In the genomic region with DNA sequence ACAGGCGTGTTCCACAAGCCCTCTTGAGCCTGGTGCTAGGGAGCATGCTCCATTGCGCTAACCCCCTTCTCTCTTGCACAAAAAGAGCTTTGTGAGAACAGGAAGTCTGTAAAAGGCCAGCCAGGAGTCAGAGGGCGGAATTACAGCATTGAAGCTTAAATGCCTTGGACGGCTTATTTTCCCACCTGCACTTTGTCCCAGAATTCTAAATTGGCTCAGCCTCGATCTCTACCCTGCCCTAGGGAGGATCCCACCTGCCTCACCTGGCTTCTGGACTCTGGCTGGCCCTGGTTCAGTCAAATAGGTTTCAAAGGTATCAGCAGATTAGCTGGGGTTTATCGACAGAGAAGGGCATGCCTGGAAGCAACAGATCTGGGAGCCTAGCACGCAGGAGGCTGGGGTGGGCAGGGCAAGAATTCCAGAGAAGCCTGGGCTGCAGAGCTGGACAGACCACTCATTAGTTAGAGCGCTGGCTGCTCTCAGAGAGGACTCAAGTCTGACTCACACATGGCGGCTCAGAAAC, we compare ENCODE assay signal across 8 mouse cellular contexts. TPM values are rescaled to one million over a fixed set of nuclear protein-coding genes. Genes with fewer than 3 reads are reported as not detected.
A peak's percentile ranks its signal among the peaks of the same experiment; 100 is the strongest.
DNase-seq lines count a peak whose midpoint lies in the region; ATAC-seq lines count a peak whose summit lies in the region.

No protein-coding gene starts in this region.

- peaks cover 7% of the 10 kb centered on the region; the same call in 1 of the 2 replicates for H3K36me3 ChIP-seq in liver, embryonic 12.5 days
- H3K36me3 ChIP-seq in limb, embryonic 11.5 days (ENCODE audit: control insufficient read depth, insufficient read depth, low read length) = no peaks in the 10 kb centered on the region
- H3K36me3 ChIP-seq in stomach, embryonic 14.5 days (ENCODE audit: control insufficient read depth, insufficient read depth, low read length) = no peaks in the 10 kb centered on the region

- WGBS in liver, embryonic 12.5 days (ENCODE audit: insufficient replicate concordance) = 62% methylated on average over 9 of the region's 9 CpGs
- WGBS in limb, embryonic 11.5 days = 59% methylated on average over 9 of the region's 9 CpGs
- 38% methylated on average over 9 of the region's 9 CpGs for WGBS in stomach, embryonic 14.5 days

- 0 out of 2 replicates have a peak overlapping the region, but pooled peaks have one; percentile 22 for H3K27ac ChIP-seq in liver, embryonic 12.5 days
- peak overlapping the region; percentile 80 for H3K27ac ChIP-seq in limb, embryonic 11.5 days (replicated peaks; ENCODE audit: low read depth, low read length)
- peak overlapping the region; percentile 57 for H3K27ac ChIP-seq in stomach, embryonic 14.5 days (ENCODE audit: low read length)

- H3K9me3 ChIP-seq in liver, embryonic 12.5 days (replicated peaks) = peaks cover 8% of the 10 kb centered on the region
- H3K9me3 ChIP-seq in limb, embryonic 11.5 days (ENCODE audit: control insufficient read depth, low read length) = no peaks in the 10 kb centered on the region
- peaks cover 2% of the 10 kb centered on the region; the same call in 1 of the 2 replicates for H3K9me3 ChIP-seq in stomach, embryonic 14.5 days (ENCODE audit: control insufficient read depth, low read depth, low read length)

- no peak overlapping the region for H3K9ac ChIP-seq in liver, embryonic 12.5 days
- no peak overlapping the region for H3K9ac ChIP-seq in limb, embryonic 11.5 days (ENCODE audit: low read length)
- H3K9ac ChIP-seq in stomach, embryonic 14.5 days (replicated peaks; ENCODE audit: low read depth, low read length) = no peak overlapping the region

- DNase-seq in liver = no peak
- DNase-seq in limb, embryonic 11.5 days (ENCODE audit: low spot score) = no peak
- no peak for DNase-seq in right cerebral cortex, postnatal 36 days (ENCODE audit: low spot score in 2 of 2)
- no peak for DNase-seq in adrenal gland, adult 18-20 months (ENCODE audit: low spot score in 2 of 2)

- no peak for ATAC-seq in liver, embryonic 12.5 days
- ATAC-seq in granulocyte monocyte progenitor cell, adult 5-6 weeks (replicated peaks; ENCODE audit: poor library complexity, severe bottlenecking) = peak; percentile 74
- peak; percentile 36 for ATAC-seq in limb, embryonic 11.5 days (ENCODE audit: insufficient number of reproducible peaks, low FRiP score, low TSS enrichment, low read depth)
- peak; percentile 68 for ATAC-seq in stomach, embryonic 14.5 days (ENCODE audit: insufficient number of reproducible peaks, insufficient read depth, low FRiP score, low read depth)
- no peak for ATAC-seq in erythroblast, adult 5-6 weeks (replicated peaks; ENCODE audit: low FRiP score, poor library complexity, severe bottlenecking)

- no peak overlapping the region for H3K4me3 ChIP-seq in liver, embryonic 12.5 days
- no peak overlapping the region for H3K4me3 ChIP-seq in limb, embryonic 11.5 days (ENCODE audit: low read depth, low read length)
- no peak overlapping the region for H3K4me3 ChIP-seq in stomach, embryonic 14.5 days (ENCODE audit: low read depth, low read length)

- H3K27me3 ChIP-seq in liver, embryonic 12.5 days (replicated peaks) = no peaks in the 10 kb centered on the region; the same call in 1 of the 2 replicates
- no peaks in the 10 kb centered on the region for H3K27me3 ChIP-seq in limb, embryonic 11.5 days (ENCODE audit: control insufficient read depth, insufficient read depth, low read length)
- H3K27me3 ChIP-seq in stomach, embryonic 14.5 days (ENCODE audit: control insufficient read depth, insufficient read depth, low read length) = no peaks in the 10 kb centered on the region

- H3K4me2 ChIP-seq in liver, embryonic 12.5 days = no peak overlapping the region
- peak overlapping the region; percentile 34 for H3K4me2 ChIP-seq in limb, embryonic 11.5 days (ENCODE audit: low read depth, severe bottlenecking)
- H3K4me2 ChIP-seq in stomach, embryonic 14.5 days (replicated peaks; ENCODE audit: low read depth, low read length) = no peak overlapping the region

- H3K4me1 ChIP-seq in liver, embryonic 12.5 days = peaks cover 18% of the 10 kb centered on the region
- peaks cover 10% of the 10 kb centered on the region; the same call in 1 of the 2 replicates for H3K4me1 ChIP-seq in limb, embryonic 11.5 days (ENCODE audit: control insufficient read depth, insufficient read depth, low read length)
- H3K4me1 ChIP-seq in stomach, embryonic 14.5 days (ENCODE audit: control insufficient read depth, insufficient read depth, low read length) = peaks cover 15% of the 10 kb centered on the region; the same call in 1 of the 2 replicates

RNA-seq across cellular contexts. Expression of gene Gzmm, which starts 7.4 kb away (rescaled TPM):
- 0.26 and 0.41 TPM in 2 replicates for polyA plus RNA-seq in liver, embryonic 12.5 days (2016; fragmentation: Nextera tagmentation; extraction: Ambion mirVana)
- 2.2 TPM in 1 of 2 replicates, not detected in the other for total RNA-seq in granulocyte monocyte progenitor cell, adult 5-6 weeks (2014; fragmentation: Nextera tagmentation)
- total RNA-seq in granulocyte monocyte progenitor cell, adult 5-6 weeks (2017) = 0.34 TPM in 1 of 2 replicates, not detected in the other
- 0.45 and 0.94 TPM in 2 replicates for polyA plus RNA-seq in limb, embryonic 11.5 days (2014; fragmentation: Nextera tagmentation; extraction: Ambion mirVana)
- polyA plus RNA-seq in stomach, embryonic 14.5 days (2014; fragmentation: Nextera tagmentation; extraction: Ambion mirVana) = 1.0 and 1.6 TPM in 2 replicates
- total RNA-seq in erythroblast, adult 5-6 weeks (2015; ENCODE audit: low replicate concordance) = not detected in 2 replicates
- total RNA-seq in erythroblast, adult 5-6 weeks (2017; ENCODE audit: low replicate concordance) = 1.7 TPM in 1 of 2 replicates, not detected in the other
- 1 to 10 TPM; 1.2 to 1.3 TPM for total RNA-seq in adrenal gland, adult 18-20 months (2021)

RNA-seq across cellular contexts. Expression of gene Bsg, which starts 8.1 kb away (rescaled TPM):
- polyA plus RNA-seq in liver, embryonic 12.5 days (2016; fragmentation: Nextera tagmentation; extraction: Ambion mirVana) = 1,008 and 1,045 TPM in 2 replicates
- total RNA-seq in granulocyte monocyte progenitor cell, adult 5-6 weeks (2014; fragmentation: Nextera tagmentation) = 253 and 319 TPM in 2 replicates
- total RNA-seq in granulocyte monocyte progenitor cell, adult 5-6 weeks (2017) = 278 and 345 TPM in 2 replicates
- polyA plus RNA-seq in limb, embryonic 11.5 days (2014; fragmentation: Nextera tagmentation; extraction: Ambion mirVana) = 633 and 674 TPM in 2 replicates
- 871 and 937 TPM in 2 replicates for polyA plus RNA-seq in stomach, embryonic 14.5 days (2014; fragmentation: Nextera tagmentation; extraction: Ambion mirVana)
- total RNA-seq in erythroblast, adult 5-6 weeks (2015; ENCODE audit: low replicate concordance) = 913 and 945 TPM in 2 replicates
- 805 and 888 TPM in 2 replicates for total RNA-seq in erythroblast, adult 5-6 weeks (2017; ENCODE audit: low replicate concordance)
- 100 to 1,000 TPM; 618 to 637 TPM for total RNA-seq in adrenal gland, adult 18-20 months (2021)

RNA-seq across cellular contexts. Expression of gene Cdc34, which starts 14.2 kb away (rescaled TPM):
- 188 and 196 TPM in 2 replicates for polyA plus RNA-seq in liver, embryonic 12.5 days (2016; fragmentation: Nextera tagmentation; extraction: Ambion mirVana)
- total RNA-seq in granulocyte monocyte progenitor cell, adult 5-6 weeks (2014; fragmentation: Nextera tagmentation) = 110 and 115 TPM in 2 replicates
- total RNA-seq in granulocyte monocyte progenitor cell, adult 5-6 weeks (2017) = 98.7 and 142 TPM in 2 replicates
- 171 and 175 TPM in 2 replicates for polyA plus RNA-seq in limb, embryonic 11.5 days (2014; fragmentation: Nextera tagmentation; extraction: Ambion mirVana)
- 88.7 and 93.6 TPM in 2 replicates for polyA plus RNA-seq in stomach, embryonic 14.5 days (2014; fragmentation: Nextera tagmentation; extraction: Ambion mirVana)
- 20.5 and 25.9 TPM in 2 replicates for total RNA-seq in erythroblast, adult 5-6 weeks (2015; ENCODE audit: low replicate concordance)
- 36.7 and 46.1 TPM in 2 replicates for total RNA-seq in erythroblast, adult 5-6 weeks (2017; ENCODE audit: low replicate concordance)
- 100 to 1,000 TPM in 1 of 2 experiments, 10 to 100 TPM in 1; 87.6 to 120 TPM for total RNA-seq in adrenal gland, adult 18-20 months (2021)

RNA-seq across cellular contexts. Expression of gene Hcn2, which starts 20.2 kb away (rescaled TPM):
- 0.11 TPM in 1 of 2 replicates, not detected in the other for polyA plus RNA-seq in liver, embryonic 12.5 days (2016; fragmentation: Nextera tagmentation; extraction: Ambion mirVana)
- total RNA-seq in granulocyte monocyte progenitor cell, adult 5-6 weeks (2014; fragmentation: Nextera tagmentation) = 0.28 TPM in 1 of 2 replicates, not detected in the other
- total RNA-seq in granulocyte monocyte progenitor cell, adult 5-6 weeks (2017) = 0.39 TPM in 1 of 2 replicates, not detected in the other
- not detected in 2 replicates for polyA plus RNA-seq in limb, embryonic 11.5 days (2014; fragmentation: Nextera tagmentation; extraction: Ambion mirVana)
- polyA plus RNA-seq in stomach, embryonic 14.5 days (2014; fragmentation: Nextera tagmentation; extraction: Ambion mirVana) = 0.10 and 0.25 TPM in 2 replicates
- total RNA-seq in erythroblast, adult 5-6 weeks (2015; ENCODE audit: low replicate concordance) = not detected in 2 replicates
- total RNA-seq in erythroblast, adult 5-6 weeks (2017; ENCODE audit: low replicate concordance) = not detected in 2 replicates
- total RNA-seq in adrenal gland, adult 18-20 months (2021) = 1 to 10 TPM; 6.1 to 9.4 TPM

RNA-seq across cellular contexts. Expression of gene Tpgs1, which starts 27.0 kb away (rescaled TPM):
- 30.4 and 34.2 TPM in 2 replicates for polyA plus RNA-seq in liver, embryonic 12.5 days (2016; fragmentation: Nextera tagmentation; extraction: Ambion mirVana)
- 7.4 and 9.7 TPM in 2 replicates for total RNA-seq in granulocyte monocyte progenitor cell, adult 5-6 weeks (2014; fragmentation: Nextera tagmentation)
- 8.1 and 14.6 TPM in 2 replicates for total RNA-seq in granulocyte monocyte progenitor cell, adult 5-6 weeks (2017)
- 67.2 and 70.9 TPM in 2 replicates for polyA plus RNA-seq in limb, embryonic 11.5 days (2014; fragmentation: Nextera tagmentation; extraction: Ambion mirVana)
- 64.5 and 64.8 TPM in 2 replicates for polyA plus RNA-seq in stomach, embryonic 14.5 days (2014; fragmentation: Nextera tagmentation; extraction: Ambion mirVana)
- 2.9 and 6.3 TPM in 2 replicates for total RNA-seq in erythroblast, adult 5-6 weeks (2015; ENCODE audit: low replicate concordance)
- total RNA-seq in erythroblast, adult 5-6 weeks (2017; ENCODE audit: low replicate concordance) = 0.56 and 0.68 TPM in 2 replicates
- 10 to 100 TPM; 29.6 to 34.4 TPM for total RNA-seq in adrenal gland, adult 18-20 months (2021)

Comparison
In these comparisons a context has a peak if more than half of its experiments do, and no peak if none do; other contexts are left out.
1. ATAC-seq: peak in granulocyte monocyte progenitor cell, adult 5-6 weeks (single experiment), limb, embryonic 11.5 days (single experiment) and stomach, embryonic 14.5 days (single experiment); none in liver, embryonic 12.5 days (single experiment) and erythroblast, adult 5-6 weeks (single experiment).
2. H3K27ac ChIP-seq: peak in every context shown above with its lines; median percentile 80 in limb, embryonic 11.5 days; 57 in stomach, embryonic 14.5 days; 22 in liver, embryonic 12.5 days.